Mouse (Mus musculus) limb, embryonic 14.5 days (tissue): Measurements from ENCODE around the gene 1700057G04Rik. TPM values are rescaled to one million over a fixed set of nuclear protein-coding genes. Genes with fewer than 3 reads are reported as not detected.

Experiments used
- ATAC-seq: fragments of 200-750 bp; cut with Nextera tagmentation; 2 replicates; pipeline ENCODE4 v1.8.0; 2017; ENCODE audit warnings: low read depth, moderate number of reproducible peaks, moderate TSS enrichment; ENCODE audit not compliant: low FRiP score
- DNase-seq: peaks from one replicate; pipeline ENCODE4 v3.0.0-alpha.2; 2015; ENCODE audit warnings: low spot score
- H3K27ac ChIP-seq: fragments of 300-500 bp; sonication (generic); replicated peaks from 2 replicates; pipeline ENCODE4 v1.5.1; 2014; ENCODE audit warnings: low read depth, mild to moderate bottlenecking, low read length, moderate library complexity, mixed read lengths
- H3K27me3 ChIP-seq: fragments of 300-500 bp; sonication (generic); 2 replicates; pipeline ENCODE4 v1.6.1; 2014; ENCODE audit warnings: low read length, mixed read lengths; ENCODE audit not compliant: control insufficient read depth, insufficient read depth
- H3K36me3 ChIP-seq: fragments of 300-500 bp; sonication (generic); 2 replicates; pipeline ENCODE4 v1.6.1; 2014; ENCODE audit warnings: mild to moderate bottlenecking, low read length, moderate library complexity, mixed read lengths; ENCODE audit not compliant: control insufficient read depth, insufficient read depth
- H3K4me1 ChIP-seq: fragments of 300-500 bp; sonication (generic); 2 replicates; pipeline ENCODE4 v1.6.1; 2014; ENCODE audit warnings: antibody characterized with exemption, low read length, mixed read lengths; ENCODE audit not compliant: control insufficient read depth, insufficient read depth
- H3K4me2 ChIP-seq: fragments of 300-500 bp; sonication (generic); replicated peaks from 2 replicates; pipeline ENCODE4 v1.6.1; 2014; ENCODE audit warnings: low read depth, mild to moderate bottlenecking, low read length, moderate library complexity; ENCODE audit not compliant: severe bottlenecking
- H3K4me3 ChIP-seq: fragments of 300-500 bp; sonication (generic); replicated peaks from 2 replicates; pipeline ENCODE4 v1.5.1; 2014; ENCODE audit warnings: low read length
- H3K9ac ChIP-seq: fragments of 300-500 bp; sonication (generic); 2 replicates; pipeline ENCODE4 v1.6.1; 2014; ENCODE audit warnings: mild to moderate bottlenecking, low read depth, low read length, moderate library complexity; ENCODE audit not compliant: severe bottlenecking
- H3K9me3 ChIP-seq: fragments of 300-500 bp; sonication (generic); 2 replicates; pipeline ENCODE4 v1.6.1; 2016; ENCODE audit warnings: low read length; ENCODE audit not compliant: control insufficient read depth
- POLR2A ChIP-seq: fragments of 200-500 bp; IDR thresholded peaks from 2 replicates; pipeline ENCODE4 v1.8.0; 2012; ENCODE audit warnings: inconsistent platforms, mild to moderate bottlenecking, moderate library complexity, borderline replicate concordance; ENCODE audit not compliant: insufficient read depth, insufficient read length; ENCODE audit errors: extremely low read depth
- WGBS: fragments of 180-500 bp; shearing (Covaris S2); extraction: QIAGEN DNeasy Blood & Tissue Kit; methylation state at CpG from one replicate; pipeline ENCODE4 v1.1.7; 2014; 5-methylcytosine and 5-hydroxymethylcytosine counted together
- polyA plus RNA-seq, 2 experiments: library from polyadenylated mRNA; depleted of rRNA in 1 of 2; stranded (reverse) in 1 of 2; unstranded in 1 of 2; fragments of >200 nt; fragmentation: Nextera tagmentation in 1 of 2; extraction: Ambion mirVana in 1 of 2; gene quantifications; 2 replicates each; pipeline versions ENCODE4 v1.2.1 to v1.2.3; 2012 to 2014

Gene 1700057G04Rik
- not detected in 2 replicates for polyA plus RNA-seq (2012; rRNA removed)
- not detected in 2 replicates for polyA plus RNA-seq (2014; fragmentation: Nextera tagmentation; extraction: Ambion mirVana)

- no peak within 1 kb of the TSS for H3K4me2 ChIP-seq
- ATAC-seq (no peak), DNase-seq (no peak)
- WGBS, result 91% methylated on average over 1 of the region's 1 CpGs
- no peaks in the 10 kb centered on the region for H3K4me1 ChIP-seq
- no peaks in the 10 kb centered on the region for H3K27me3 ChIP-seq
- no peak within 1 kb of the TSS for H3K4me3 ChIP-seq
- no peak within 1 kb of the TSS for H3K9ac ChIP-seq
- no peak within 1 kb of the TSS for H3K27ac ChIP-seq
- no peaks in the 10 kb centered on the region for H3K9me3 ChIP-seq
- no peak for TF ChIP-seq POLR2A
- no peaks in the 10 kb centered on the region for H3K36me3 ChIP-seq
Measured at GRCm38 (mm10) chr9:92309077-92309476, at the start of gene 1700057G04Rik. Gene 1700057G04Rik, plus strand, starts transcription at chr9:92309377.

- 80% methylated on average over 7 of the region's 7 CpGs for whole genome bisulfite sequencing
- Histone ChIP-seq H3K36me3 (peaks cover 8% of the 10 kb centered on the region; the same call in 1 of the 2 replicates), H3K4me3 (no peak overlapping the region), H3K4me2 (no peak overlapping the region), H3K4me1 (no peaks in the 10 kb centered on the region), H3K9me3 (no peaks in the 10 kb centered on the region), H3K9ac (no peak overlapping the region), H3K27me3 (no peaks in the 10 kb centered on the region), H3K27ac (no peak overlapping the region)
- no peak for ATAC-seq
- TF ChIP-seq POLR2A, result no peak
- DNase-seq, result no peak
Measured at GRCm38 (mm10) chr9:92260481-92261159, 48.6 kb upstream of the 1700057G04Rik start.

DNA sequence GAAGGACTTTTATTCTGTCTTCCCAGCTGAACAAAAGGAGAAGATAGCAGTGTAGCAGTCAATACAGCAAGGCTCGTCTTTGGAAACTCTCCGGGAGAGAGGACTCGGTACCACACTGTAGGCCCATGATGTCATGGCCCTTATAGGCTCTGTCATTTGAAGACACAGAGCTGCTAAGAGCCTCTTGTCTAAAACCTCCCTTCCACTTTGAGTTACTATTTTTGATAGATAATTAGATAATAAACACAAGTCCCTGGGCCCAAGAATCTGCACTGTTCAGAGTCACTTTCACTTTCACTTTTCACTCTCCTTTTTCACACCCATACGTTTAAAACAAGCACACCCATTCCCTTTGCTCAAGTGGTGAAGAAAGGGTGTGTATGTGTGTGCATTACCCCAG lies 43.5 kb upstream of the 1700057G04Rik start:
- Histone ChIP-seq H3K9me3 (no peaks in the 10 kb centered on the region), H3K36me3 (peaks cover 12% of the 10 kb centered on the region; the same call in 1 of the 2 replicates), H3K4me1 (no peaks in the 10 kb centered on the region), H3K9ac (no peak overlapping the region), H3K27ac (no peak overlapping the region), H3K27me3 (no peaks in the 10 kb centered on the region), H3K4me3 (no peak overlapping the region), H3K4me2 (no peak overlapping the region)
- 88% methylated on average over 4 of the region's 4 CpGs for WGBS
- no peak for DNase-seq
- no peak for ATAC-seq
- TF ChIP-seq POLR2A, result no peak

- H3K27me3 ChIP-seq, result no peaks in the 10 kb centered on the region
- no peak for TF ChIP-seq POLR2A
- H3K4me1 ChIP-seq, result no peaks in the 10 kb centered on the region
- H3K36me3 ChIP-seq, result peaks cover 8% of the 10 kb centered on the region; the same call in 1 of the 2 replicates
- DNase-seq, result no peak
- H3K9ac ChIP-seq, result no peak overlapping the region
- no peak overlapping the region for H3K4me3 ChIP-seq
- H3K9me3 ChIP-seq, result no peaks in the 10 kb centered on the region
- WGBS, result 80% methylated on average over 8 of the region's 8 CpGs
- no peak overlapping the region for H3K4me2 ChIP-seq
- H3K27ac ChIP-seq, result no peak overlapping the region
- ATAC-seq, result no peak
Measured at GRCm38 (mm10) chr9:92266558-92267171, 42.5 kb upstream of the 1700057G04Rik start.

GRCm38 (mm10) chr9:92267732-92268131 lies 41.4 kb upstream of the 1700057G04Rik start:
- ATAC-seq (no peak), DNase-seq (no peak)
- no peak overlapping the region for H3K4me3 ChIP-seq
- H3K4me1 ChIP-seq, result no peaks in the 10 kb centered on the region
- H3K27me3 ChIP-seq, result no peaks in the 10 kb centered on the region
- H3K36me3 ChIP-seq, result peaks cover 8% of the 10 kb centered on the region; the same call in 1 of the 2 replicates
- no peak overlapping the region for H3K9ac ChIP-seq
- TF ChIP-seq POLR2A, result no peak
- 88% methylated on average over 1 of the region's 1 CpGs for WGBS
- no peak overlapping the region for H3K4me2 ChIP-seq
- H3K9me3 ChIP-seq, result no peaks in the 10 kb centered on the region
- no peak overlapping the region for H3K27ac ChIP-seq
